Mouse (Mus musculus): ENCODE data around the gene Pfkfb2.

DNA sequence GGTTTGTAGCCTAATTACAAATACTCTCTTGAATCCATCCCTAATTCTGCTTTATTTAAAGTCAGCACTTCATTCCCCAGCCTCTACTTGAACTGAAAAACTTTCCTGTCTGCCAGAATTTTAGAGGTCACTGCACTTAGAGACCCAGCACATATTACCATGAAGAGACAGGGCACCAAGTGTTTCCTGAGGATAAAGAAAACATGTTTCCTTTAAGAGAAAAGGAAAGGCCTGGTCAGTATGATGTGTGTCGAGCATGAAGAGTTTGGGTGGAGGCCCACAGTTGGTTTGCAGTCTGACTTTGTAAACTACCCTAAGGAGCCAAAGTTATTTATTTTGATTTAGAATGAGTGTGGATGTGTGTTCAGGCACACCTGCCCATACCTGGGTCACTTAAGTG, 983 bp downstream of the Pfkfb2 start:
- no peak for TF ChIP-seq CTCF (IDR thresholded peaks at IDR 0.05; ENCODE audit: low read depth)
- peak; percentile 14; the same call in 1 of the 2 replicates for TF ChIP-seq EP300 (IDR thresholded peaks at IDR 0.05; ENCODE audit: low read depth)

Measured in liver, embryonic 14.5 days (tissue).